Mouse (Mus musculus): ENCODE data around the gene Bcl2l12.

Bcl2l12 gene

DNA sequence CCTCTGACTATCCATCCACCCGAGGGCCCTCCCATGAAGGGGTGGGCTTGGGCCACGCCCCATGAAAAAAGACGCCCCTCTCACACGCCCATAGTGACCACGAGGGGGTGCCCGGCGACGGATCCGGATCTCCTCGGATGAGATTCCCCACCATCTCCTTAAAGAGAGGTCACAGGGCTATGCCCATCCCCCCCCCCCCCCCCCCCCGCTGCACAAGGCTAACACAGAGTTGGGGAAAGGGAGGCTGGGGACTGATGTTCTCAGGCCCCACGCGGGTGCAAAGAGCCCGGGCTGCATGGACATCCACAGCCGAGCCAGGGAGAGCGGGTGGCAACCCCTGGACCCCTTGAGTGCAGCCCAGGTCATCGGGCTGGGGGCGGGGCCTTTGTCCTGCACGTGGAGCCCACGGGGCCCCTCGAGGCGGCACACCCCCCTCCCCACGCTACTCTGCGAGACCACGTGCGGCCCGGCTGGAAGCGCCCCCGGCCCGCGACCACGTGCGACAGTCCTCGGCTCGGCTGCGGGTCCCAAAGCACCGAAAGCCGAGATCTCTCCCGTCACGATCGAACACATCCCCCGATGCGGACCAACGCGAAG, 12.8 kb downstream of the Bcl2l12 start:
- peak; percentile 60 for DNase-seq

DNA sequence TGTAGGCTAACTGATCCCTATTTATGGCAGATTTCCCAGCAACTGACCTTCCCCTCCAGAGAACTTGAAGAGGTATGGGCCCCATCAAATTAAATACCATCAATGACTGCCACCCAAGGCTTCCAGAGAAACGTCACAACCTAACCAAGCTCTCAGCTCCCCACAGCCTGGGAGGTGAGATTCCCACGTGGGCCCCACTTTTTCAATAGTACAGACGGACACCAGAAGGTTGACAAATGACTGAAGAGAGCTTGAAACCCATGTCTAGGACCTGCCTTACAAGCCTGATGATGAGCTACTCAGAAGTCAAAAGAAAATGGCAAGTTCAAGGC, 13.7 kb downstream of the Bcl2l12 start:
- no peak for DNase-seq

DNA sequence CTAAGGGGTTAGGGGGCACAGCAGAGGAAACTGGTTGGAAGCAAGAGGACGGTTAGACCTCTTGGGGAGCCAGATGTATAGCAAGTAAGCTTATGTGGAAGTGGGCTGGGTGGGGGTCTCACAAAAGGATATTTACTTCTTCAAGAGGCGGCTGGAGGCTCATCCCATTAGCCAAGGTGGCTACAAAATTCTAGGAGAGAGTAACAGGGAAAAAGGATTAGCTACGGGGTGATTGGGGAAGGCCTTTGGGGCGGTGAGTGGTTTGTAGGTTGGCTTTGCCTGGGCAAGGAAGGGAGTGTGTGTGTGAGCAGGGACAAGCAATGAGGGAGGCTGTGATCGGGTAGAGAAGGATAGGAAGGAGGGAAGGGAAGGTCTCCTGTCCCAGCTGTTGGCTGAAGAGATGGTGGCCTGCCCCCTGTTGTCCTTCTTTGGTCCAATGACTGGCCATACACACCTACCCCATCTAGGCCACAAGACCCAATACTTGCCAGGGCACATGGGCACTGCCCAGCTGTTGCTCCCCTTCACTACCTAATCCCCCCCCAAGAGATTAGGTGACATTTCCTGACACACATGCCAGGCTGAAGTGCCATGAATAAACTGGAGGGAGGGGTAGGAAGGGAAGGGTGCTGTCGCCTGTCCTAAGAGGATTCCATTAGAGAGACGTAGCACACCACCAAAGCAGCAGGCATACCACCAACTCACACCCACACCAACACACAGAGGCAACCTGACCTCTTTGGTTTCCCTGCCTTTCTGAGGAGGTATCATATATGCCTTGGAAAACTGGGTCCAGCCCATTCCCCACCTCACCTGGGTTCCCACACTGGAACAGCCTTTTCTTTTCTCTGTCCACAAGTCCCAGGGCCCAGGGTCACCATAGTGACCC, 14.3 kb downstream of the Bcl2l12 start:
- DNase-seq = no peak

DNA sequence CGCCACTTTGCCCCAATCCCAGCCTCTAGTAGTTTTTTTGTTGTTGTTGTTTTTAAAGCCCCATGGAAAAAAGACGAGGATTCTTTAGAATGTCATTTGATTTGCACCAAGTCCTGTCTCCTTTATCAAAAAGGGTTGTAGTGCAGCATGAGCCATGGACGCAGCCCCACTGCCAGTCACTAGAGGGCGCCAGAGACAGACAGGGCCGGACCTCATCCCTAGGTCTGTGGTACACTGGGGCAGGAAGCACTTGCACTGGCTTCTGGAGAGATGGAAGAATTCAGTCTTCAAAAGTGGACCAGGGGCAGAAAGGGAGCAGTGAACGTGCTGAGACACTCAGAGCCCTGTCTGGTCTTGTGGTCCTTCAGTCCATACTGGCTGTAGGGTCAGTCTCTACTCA, 15.4 kb downstream of the Bcl2l12 start:
- peak; percentile 81 for DNase-seq

DNA sequence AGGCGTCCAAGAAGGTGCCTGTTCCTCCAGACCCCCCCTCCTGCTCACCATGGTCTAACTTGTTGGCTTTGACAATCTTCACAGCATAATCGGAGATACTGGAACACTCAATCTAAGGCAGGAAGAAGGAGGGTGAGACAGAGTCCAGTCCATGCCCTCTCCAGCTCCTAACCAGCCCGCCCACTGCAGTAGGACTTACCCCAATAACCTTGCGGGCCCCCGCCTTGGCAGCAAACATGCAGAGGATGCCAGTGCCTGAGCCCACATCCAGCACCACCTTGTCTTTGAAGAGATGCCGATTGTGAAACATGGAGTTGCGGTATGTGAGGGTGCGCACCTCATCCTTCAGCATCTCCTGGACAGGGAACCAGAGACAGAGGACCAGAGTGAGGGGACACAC, 17.0 kb downstream of the Bcl2l12 start:
- no peak for DNase-seq

DNA sequence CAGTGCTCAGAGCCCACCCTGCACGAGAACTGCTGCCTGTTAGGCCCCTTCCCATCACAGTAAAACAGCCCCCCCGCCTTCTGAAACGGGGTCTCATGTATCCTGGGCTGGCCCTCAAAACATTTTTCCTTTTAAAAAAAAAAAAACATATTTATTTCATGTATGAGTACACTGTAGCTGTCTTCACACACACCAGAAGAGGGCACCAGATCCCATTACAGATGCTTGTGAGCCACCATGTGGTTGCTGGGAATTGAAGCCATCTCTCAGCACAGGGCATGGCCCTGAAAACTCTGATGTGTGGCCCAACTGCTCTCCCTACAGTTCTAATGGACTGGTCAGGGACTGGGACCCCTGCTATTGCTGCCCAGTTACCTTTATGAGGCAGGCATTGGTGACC, 20.2 kb downstream of the Bcl2l12 start:
- no peak for DNase-seq

DNA sequence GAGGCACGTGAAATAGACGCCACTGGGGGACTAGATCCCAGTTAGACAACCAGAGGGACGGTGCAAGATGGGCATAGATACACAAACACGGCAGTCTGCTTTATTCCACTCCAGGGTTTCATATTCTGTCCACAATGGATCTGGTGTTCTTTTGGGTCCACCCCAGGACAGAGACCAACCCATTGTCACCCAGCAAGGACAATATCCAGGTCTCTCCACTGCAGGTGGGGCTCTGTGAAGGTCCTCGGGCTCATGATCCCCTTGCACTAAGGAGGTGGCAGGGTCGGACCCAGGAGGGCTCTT, 23.4 kb downstream of the Bcl2l12 start:
- DNase-seq = no peak

DNA sequence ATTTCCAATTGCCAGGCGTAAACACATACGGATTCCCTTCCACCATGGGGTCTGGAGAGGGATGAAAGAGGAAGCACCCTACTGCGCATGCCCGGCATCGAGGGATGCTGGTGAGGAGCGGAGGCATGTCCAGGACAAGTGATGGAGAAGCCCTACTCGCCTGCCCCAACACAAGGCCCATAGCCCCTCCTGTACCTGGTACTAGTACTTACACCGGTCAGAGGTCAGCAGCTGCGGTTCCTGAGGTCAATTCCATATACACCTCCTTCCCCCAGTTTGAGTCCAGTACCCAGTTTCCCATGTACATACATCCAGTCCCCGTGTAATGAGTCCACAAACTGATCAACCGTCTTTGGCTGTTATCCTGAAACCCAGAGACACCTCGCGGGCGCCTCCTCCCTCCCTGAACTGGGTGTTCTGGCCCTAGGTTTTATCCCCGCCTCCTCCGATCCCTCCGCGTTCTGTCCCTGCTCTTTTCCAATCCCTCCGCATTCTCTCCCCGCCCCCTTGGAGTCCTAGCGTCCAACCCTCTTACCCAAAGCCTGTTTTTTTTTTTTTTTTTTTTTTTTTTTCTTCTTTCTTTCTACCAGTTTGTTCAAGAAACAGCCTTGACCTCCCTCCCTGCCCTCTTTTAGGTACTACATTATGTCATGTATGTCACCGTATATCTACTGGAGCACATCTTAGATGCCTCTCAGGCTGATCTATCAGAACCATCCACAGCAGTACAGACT, 24.0 kb downstream of the Bcl2l12 start, which contains the start of gene Cpt1c:
Gene Cpt1c (minus strand): TSS at position 469 of the 734 bp plus-strand sequence.
- DNase-seq = peak; percentile 62

DNA sequence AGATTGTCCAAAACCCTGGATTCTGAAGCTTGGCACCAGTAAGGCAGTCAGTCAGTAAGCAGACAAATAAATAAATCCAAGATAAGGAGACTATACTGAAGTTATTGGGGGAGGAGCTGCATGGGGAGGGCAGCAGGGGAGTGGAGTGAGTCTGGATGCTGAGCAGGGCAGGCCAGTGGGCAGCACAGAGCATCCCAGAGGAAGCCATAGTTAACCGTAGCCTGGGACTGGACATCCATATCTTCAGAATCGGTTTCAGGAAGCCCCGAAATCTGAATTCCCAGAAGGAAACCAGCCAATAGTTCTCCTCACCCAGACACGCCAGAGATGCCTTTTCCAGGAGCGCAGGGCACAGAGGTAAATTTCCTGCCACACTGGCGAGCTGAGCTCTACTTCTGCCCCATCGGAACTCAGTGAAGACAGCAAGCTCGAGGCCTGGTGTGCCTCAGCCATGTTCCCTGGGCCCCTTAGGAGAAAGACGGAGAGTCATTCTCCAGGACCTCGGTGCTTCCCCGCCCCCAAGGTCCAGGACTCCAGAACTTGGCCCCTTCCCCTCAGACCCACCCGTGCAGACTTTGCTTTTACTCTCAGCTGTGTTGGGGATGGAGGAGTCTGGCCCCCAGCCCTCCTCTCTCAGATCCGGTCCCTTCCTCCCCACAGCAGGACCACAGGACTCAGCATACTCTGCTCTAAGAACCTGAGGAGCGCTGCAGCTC, 24.9 kb downstream of the Bcl2l12 start:
- no peak for DNase-seq

DNA sequence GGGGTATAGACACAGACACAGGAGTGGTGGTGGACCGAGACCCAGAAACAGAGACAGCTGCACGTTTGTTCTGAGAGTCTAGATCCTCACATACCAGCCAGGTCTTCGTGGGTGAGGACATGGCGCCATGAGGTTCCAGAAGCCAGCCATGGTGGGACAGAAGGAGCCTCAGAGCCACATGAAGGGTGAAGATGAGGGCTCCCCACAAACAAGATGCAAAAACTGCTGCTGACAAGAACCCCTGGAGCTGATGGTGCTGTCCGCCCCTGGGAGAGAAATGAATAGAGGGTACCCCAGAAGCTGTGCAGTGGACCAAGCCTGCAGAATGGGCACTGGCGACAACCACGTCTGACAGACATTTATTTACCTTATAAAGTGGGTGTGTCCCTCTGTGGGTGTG, 27.4 kb downstream of the Bcl2l12 start:
- no peak for DNase-seq

DNA sequence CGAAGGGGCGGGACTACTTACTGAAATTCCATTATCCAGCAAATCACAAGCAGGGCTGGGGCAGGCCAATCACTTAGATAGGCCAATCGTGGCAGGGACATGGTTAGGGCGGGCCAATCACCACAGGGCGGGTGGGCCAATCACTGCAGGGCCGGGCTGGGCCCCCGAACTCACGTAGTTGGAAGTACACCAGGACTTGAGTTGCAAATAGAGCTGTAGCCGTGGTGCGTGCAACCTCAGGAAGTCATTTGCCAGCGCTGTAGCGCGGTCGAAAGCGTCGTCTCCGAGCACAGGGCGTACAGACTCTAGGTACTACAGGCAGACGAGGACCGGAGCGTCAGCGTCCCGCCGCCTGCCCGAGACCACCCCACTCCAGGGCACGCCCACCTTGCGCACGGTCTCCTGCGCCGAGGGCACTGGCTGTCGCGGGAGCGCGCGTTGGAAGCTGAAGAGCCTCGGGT, 28.3 kb downstream of the Bcl2l12 start:
- DNase-seq = peak; percentile 89

DNA sequence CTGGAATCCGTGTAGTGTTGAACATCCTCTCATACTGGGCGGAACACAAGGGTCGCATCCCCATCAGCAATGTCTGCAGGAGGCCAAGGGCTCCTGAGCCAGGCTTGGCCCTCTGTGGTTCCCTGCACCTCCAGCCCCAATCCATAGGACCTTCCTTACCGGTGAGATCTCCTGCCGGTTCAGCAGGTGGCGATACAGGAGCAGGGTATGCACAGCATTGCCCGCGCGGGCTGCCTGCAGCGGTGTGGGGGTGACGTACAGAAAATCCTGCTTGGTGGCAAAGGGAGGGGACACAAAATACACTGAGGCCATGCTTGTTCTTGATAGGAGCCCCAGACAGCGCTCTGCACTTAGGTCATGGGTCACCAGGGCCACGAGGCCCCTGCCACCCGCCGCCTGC, 31.9 kb downstream of the Bcl2l12 start:
- DNase-seq = no peak

DNA sequence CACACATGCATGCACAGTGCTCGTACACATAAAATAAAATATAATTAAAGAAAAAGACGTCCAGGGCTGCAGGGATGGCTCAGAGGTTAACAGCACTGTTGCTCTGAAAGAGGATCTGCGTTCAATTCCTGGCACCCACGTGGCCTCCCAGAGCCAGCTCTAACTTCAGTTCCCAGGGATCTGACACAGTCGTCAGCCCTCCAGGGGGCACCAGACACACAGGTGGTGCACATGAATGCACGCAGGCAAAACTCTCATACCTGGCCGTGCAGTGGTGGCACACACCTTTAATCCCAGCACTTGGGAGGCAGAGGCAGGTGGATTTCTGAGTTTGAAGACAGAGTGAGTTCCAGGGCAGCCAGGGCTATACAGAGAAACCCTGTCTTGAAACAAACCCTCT, 32.5 kb downstream of the Bcl2l12 start:
- no peak for DNase-seq

DNA sequence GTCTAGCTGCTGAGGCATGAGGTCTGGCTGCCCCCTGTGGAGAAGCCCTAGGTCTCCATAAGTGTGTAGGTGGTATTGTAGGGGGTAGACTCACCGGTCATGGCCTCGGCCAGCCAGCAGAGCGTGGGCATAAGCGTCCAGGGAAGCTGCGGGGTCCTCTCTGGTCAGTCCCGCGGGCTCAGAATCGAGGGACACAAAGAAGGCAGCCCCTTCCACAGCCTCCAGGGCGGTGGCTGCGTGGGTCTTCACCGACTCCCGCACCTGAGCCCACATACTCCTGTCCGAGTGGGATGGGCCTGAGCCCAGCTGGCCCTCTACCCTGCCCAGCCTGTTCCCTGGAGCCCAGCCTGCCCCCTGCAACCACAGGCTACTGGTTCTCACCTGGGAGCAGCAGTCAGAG, 33.5 kb downstream of the Bcl2l12 start:
- no peak for DNase-seq

DNA sequence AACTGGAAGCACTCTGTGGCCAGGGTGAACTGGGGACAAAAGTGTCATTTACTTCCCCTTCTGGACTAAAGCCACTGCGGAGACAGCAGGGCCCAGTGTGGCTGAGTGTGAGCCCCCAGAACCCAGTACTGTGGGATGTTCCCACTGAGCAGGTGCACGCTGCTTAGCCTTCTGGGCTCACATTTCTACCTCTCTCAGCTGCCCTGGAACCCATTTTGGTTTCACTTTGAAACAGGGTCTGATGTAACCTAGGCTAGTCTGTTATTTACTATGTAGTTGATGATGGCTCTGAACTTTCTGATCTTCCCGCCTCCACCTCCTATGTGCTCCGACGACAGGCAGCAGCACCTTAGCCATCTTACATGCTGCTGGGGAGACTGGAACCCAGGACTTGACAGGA, 35.7 kb downstream of the Bcl2l12 start:
- no peak for DNase-seq

DNA sequence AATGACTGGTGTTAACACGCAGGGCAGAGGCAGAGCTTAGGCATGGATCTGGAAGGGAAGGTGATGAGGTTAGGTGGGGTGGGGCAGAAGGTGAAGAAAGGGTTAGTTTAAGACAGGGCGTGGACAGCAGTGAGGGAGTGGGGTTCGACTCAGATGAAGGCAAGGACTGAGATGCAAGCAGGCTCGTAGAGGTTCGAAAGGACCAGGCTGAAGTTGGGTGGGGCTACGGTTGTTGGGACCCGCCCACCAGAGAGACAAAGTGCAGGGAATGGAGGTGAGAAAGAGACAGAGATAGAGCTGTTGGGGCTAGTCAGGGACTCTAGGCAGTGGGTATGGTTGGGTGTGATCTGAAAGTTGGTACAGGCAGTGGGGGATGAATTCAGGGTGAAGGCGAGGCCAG, 36.2 kb downstream of the Bcl2l12 start:
- DNase-seq = no peak

DNA sequence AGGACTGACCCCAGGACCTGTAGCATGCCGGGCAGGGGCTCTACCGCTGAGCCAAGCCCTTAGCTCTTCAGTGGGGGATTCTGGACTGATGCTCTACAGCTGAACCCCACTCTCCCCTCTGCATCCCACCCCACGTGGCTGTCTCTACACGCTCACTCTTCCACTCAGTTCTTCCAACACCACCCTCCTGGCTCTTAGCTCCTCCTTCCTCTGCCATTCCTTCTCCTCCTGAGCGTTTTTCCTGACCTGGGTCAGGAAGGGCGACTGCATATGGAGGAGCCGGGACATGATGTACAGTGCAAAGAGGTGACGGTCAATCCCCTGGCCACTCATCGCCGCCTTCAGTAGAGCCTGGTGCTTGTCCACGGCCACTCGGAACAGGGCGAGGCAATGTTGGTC, 38.0 kb downstream of the Bcl2l12 start:
- no peak for DNase-seq

DNA sequence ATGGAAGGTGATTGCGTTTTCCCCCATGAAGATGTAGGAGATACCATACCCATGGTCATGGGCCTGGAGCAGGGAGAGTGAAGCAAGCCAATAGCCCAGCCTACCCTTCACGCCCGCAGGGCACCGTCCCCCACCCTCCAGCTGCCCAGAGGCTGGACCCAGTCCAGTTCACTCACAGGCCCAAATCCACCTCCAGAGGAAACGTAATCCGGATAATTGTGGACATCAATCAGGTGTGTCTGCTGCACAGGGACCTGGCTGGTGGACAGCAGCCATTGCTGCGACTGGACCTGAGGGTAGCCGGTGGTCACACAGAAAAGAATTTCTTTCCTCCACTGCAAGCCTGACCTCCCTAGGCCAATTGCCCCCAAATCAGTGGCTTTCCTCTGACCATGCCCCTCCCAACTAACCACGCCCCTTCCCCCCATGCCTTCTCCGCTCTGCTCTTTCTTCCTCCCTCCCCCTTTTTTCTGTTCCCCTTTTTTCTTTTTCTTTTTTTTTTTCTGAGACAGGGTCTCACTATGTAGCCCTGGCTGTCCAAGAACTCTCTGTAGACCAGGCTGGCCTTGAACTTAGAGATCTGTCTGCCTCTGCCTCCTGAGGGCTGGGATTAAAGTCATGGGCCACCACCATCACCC, 38.5 kb downstream of the Bcl2l12 start:
- no peak for DNase-seq

DNA sequence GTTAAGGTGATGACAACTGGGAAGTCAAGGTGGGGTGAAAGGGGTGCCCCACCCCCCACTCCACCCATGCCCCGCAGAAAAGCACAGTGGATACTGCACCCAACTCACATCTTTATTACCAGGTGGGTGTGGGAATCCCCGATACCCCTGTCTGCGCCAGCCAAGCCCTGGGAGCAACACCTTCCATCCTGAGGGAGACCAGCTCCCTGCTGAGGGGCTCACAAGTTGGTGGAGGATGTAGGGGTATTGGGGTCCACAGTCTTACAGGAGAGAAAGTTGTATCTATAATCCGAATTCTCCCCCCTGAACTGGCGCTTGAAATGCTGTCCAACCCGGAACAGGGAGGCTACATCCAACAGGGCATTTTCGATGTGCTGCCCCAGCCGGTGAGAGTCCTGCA, 39.2 kb downstream of the Bcl2l12 start:
- DNase-seq = no peak

DNA sequence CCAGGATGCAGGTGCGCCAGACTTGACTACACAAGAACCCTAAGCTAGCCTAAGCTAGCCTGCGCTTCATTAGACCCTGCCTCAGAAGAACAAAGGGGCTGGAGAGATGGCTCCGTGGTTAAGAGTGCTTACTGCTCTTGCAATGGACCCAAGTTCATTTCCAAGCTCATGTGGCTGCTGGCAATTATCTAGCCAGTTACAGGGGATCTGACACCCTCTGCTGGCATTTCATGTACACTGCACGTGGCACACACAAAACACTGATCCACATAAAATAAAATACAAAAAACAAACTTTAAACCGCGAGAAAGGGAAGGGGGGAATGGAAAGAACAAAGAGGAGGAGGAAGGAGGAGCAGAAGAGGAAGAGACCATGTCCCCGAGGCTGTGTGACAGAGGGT, 40.3 kb downstream of the Bcl2l12 start:
- peak; percentile 37 for DNase-seq

DNA sequence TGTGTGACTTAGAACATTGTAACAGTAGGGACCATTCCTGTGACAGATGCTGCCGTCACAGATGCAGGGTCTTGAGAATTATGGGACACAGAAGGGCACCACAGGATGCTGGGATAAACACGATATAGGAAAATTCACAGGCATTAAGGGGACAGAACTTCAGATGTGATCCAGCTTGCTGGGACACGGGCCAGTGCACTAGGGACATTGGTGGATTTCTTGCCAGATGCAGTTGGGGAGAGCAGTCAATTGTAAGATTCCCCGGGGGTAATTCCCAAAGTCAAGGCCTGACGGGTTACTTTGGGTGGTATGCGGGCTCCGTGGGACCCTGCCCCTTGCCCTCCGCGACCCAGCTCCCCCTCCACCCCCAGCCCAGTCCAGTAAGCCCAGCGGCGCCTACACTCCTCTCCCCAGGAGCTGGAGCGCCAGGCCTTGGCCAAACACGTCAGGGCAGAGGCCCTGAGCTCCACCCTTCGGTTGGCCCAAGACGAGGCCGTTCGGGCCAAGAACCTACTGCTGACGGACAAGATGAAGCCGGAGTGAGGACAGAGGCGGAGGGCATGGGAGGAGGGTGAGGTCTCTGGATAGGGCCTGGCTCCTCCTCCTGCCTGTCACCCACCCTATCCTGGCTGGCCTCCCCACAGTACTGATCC, 41.2 kb downstream of the Bcl2l12 start:
- no peak for DNase-seq

DNA sequence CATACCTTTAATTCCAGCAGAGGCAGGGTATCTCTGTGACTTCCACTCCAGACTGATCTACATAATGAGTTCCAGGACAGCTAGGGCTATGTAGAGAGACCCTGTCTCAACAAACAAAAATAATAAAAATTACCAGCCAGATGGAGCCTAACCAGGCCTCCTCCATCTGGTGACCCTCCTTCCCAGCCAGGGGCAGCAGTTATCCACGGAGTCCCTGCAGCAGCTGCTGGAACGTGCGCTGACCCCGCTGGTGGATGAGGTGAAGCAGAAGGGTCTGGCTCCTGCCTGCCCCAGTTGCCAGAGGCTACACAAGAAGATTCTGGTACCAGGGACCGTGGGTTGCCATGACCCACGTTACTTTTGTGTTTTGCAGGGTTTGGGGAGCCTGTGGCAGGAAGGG, 42.2 kb downstream of the Bcl2l12 start:
- no peak for DNase-seq

All from kidney, adult 11 months (tissue).